Mouse (Mus musculus) intestine, embryonic 14.5 days (tissue): Measurements from ENCODE around the gene Icam1. TPM values are rescaled to one million over a fixed set of nuclear protein-coding genes. Genes with fewer than 3 reads are reported as not detected.

Experiments
- ATAC-seq: fragments of 200-750 bp; cut with Nextera tagmentation; replicated peaks from 2 replicates; pipeline ENCODE4 v1.8.0; 2017; ENCODE audit warnings: low read depth, moderate number of reproducible peaks, moderate TSS enrichment, moderate library complexity; ENCODE audit not compliant: low FRiP score, low TSS enrichment
- DNase-seq: peaks from one replicate; pipeline ENCODE4 v3.0.0-alpha.2; 2018; ENCODE audit warnings: low spot score
- H3K27ac ChIP-seq: fragments of 300-500 bp; sonication (generic); 2 replicates; pipeline ENCODE4 v1.5.1; 2014; ENCODE audit warnings: low read depth, mild to moderate bottlenecking, control low read depth
- H3K27me3 ChIP-seq: fragments of 300-500 bp; sonication (generic); replicated peaks from 2 replicates; pipeline ENCODE4 v1.6.1; 2014; ENCODE audit warnings: low read length, control low read depth; ENCODE audit not compliant: control insufficient read depth, insufficient read depth
- H3K36me3 ChIP-seq: fragments of 300-500 bp; sonication (generic); 2 replicates; pipeline ENCODE4 v1.6.1; 2014; ENCODE audit warnings: low read length, control low read depth; ENCODE audit not compliant: control insufficient read depth, insufficient read depth
- H3K4me1 ChIP-seq: fragments of 300-500 bp; sonication (generic); replicated peaks from 2 replicates; pipeline ENCODE4 v1.6.1; 2014; ENCODE audit warnings: low read length, control low read depth, mixed read lengths; ENCODE audit not compliant: control insufficient read depth, insufficient read depth
- H3K4me2 ChIP-seq: fragments of 300-500 bp; sonication (generic); 2 replicates; pipeline ENCODE4 v1.6.1; 2014; ENCODE audit warnings: low read length
- H3K4me3 ChIP-seq: fragments of 300-500 bp; sonication (generic); 2 replicates; pipeline ENCODE4 v1.5.1; 2014; ENCODE audit warnings: low read depth, low read length, control low read depth, mixed read lengths
- H3K9ac ChIP-seq: fragments of 300-500 bp; sonication (generic); 2 replicates; pipeline ENCODE4 v1.6.1; 2014; ENCODE audit warnings: mild to moderate bottlenecking, low read length
- H3K9me3 ChIP-seq: fragments of 300-500 bp; sonication (generic); 2 replicates; pipeline ENCODE4 v1.6.1; 2016; ENCODE audit warnings: low read length, control low read depth; ENCODE audit not compliant: control insufficient read depth
- WGBS: fragments of 180-500 bp; shearing (Covaris S2); extraction: QIAGEN DNeasy Blood & Tissue Kit; methylation state at CpG from one replicate; pipeline ENCODE4 v1.1.7; 2014; 5-methylcytosine and 5-hydroxymethylcytosine counted together
- polyA plus RNA-seq: library from polyadenylated mRNA; unstranded; fragments of >200 nt; fragmentation: Nextera tagmentation; extraction: Ambion mirVana; gene quantifications from 2 replicates; pipeline ENCODE4 v1.2.1, GENCODE M21; 2014

Gene Icam1
- polyA plus RNA-seq, 1 experiment from 2014 or later, result 11.4 TPM

GRCm38 (mm10) chr9:20975431-20976215 lies 40.2 kb upstream of the Icam1 start:
- Histone ChIP-seq H3K4me2 (peak overlapping the region; percentile 94), H3K4me3 (peak overlapping the region; percentile 91), H3K27me3 (no peaks in the 10 kb centered on the region), H3K9ac (peak overlapping the region; percentile 83), H3K4me1 (peaks cover 48% of the 10 kb centered on the region), H3K9me3 (no peaks in the 10 kb centered on the region), H3K27ac (peak overlapping the region; percentile 92), H3K36me3 (peaks cover 4% of the 10 kb centered on the region; the same call in 1 of the 2 replicates)
- under 1% methylated on average over 44 of the region's 45 CpGs for WGBS
- peak; percentile 74 for DNase-seq
- peak; percentile 17; the same call in 1 of the 2 replicates for ATAC-seq

DNA sequence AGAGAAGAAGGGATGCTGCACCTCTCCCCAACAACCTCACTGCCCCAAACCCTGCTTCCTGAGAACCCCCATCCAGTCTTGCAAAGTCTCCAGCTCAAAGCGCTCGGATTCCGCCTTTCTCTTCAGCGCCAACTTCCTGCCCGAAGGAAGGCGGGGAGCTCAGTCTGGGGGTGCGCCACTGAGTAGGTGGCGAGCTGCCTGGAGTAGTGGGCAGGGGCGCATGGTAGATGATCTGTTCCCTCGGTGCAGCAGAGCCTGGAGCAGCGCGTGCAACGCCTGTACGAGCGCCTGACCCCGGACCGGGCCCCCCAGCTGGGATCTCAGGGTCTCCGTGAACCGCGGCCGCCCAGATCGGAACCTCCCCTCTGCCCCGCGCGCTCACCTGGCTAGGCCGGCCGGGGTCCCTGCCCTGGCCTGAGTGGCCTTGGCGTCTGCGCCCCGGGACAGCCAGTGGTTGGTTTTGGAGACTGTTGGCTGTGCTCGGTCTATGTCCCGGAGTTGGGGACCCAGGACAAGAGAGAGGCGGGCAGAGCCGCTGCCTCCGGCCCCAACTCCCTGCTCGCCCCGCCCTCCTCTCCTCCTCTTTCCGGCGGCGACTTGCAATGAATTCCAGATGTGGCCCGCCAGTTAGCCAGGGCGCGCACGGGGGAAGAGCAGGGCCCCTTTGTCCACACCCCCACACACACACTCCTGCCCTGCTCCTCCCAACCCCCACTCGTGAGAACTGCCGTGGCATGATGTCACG lies 39.4 kb upstream of the Icam1 start, which contains the start of gene S1pr2:
TSS of gene S1pr2 (minus strand) at position 566 of the 745 bp plus-strand sequence.
- no peaks in the 10 kb centered on the region for H3K9me3 ChIP-seq
- peak within 1 kb of the TSS; percentile 92 for H3K27ac ChIP-seq
- H3K4me1 ChIP-seq, result peaks cover 45% of the 10 kb centered on the region
- peak within 1 kb of the TSS; percentile 91 for H3K4me3 ChIP-seq
- H3K9ac ChIP-seq, result peak within 1 kb of the TSS; percentile 83
- peak; percentile 69 for ATAC-seq
- H3K4me2 ChIP-seq, result peak within 1 kb of the TSS; percentile 94
- DNase-seq, result peak; percentile 95
- H3K27me3 ChIP-seq, result no peaks in the 10 kb centered on the region
- no peaks in the 10 kb centered on the region for H3K36me3 ChIP-seq
- under 1% methylated on average over 47 of the region's 47 CpGs for WGBS

DNA sequence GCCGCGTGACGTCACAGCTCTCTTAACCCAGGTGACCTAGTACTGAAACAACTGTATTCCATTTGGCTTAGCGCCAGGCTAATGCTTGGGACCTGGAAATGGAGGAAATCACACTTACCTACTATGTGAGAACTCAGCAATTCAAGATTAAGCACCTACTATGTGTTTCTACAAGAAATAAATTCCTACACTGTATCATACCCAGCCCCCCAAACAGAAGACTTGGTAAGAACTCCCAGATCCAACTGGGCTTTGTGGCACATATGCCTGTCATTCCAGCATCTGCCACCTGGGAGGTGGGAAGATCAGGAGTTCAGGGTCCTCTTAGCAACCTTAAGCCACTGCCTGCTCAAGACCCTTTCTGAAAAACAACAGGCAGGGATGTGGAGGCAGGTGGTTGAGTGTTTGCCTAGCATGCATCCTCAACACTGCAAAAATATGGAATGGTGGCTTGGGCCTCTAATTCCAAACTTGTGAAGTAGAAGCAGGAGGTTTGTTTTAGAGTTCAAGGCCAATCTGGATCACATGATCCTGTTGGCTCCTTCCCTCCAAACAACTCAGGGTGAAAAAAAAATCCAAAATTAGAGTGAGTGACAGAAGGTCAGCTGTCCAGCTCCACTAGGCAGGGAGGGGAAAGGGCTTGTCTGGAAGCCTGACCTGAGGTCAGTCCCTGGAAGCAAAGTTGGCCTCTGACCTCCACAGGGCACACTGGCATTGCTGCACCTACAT lies 38.7 kb upstream of the Icam1 start:
- peak overlapping the region; percentile 83; the same call in 1 of the 2 replicates for H3K9ac ChIP-seq
- H3K4me3 ChIP-seq, result peak overlapping the region; percentile 91
- H3K4me2 ChIP-seq, result peak overlapping the region; percentile 94
- no peaks in the 10 kb centered on the region for H3K36me3 ChIP-seq
- DNase-seq, result no peak
- no peaks in the 10 kb centered on the region for H3K27me3 ChIP-seq
- no peaks in the 10 kb centered on the region for H3K9me3 ChIP-seq
- H3K4me1 ChIP-seq, result peaks cover 39% of the 10 kb centered on the region
- H3K27ac ChIP-seq, result peak overlapping the region; percentile 92
- 3% methylated on average over 4 of the region's 4 CpGs for WGBS
- 0 out of 2 replicates have a peak, but pooled peaks have one; percentile 2 for ATAC-seq

- H3K4me2 ChIP-seq, result no peak overlapping the region
- H3K36me3 ChIP-seq, result no peaks in the 10 kb centered on the region
- H3K27me3 ChIP-seq, result no peaks in the 10 kb centered on the region
- WGBS, result 60% methylated on average over 10 of the region's 10 CpGs
- peaks cover 29% of the 10 kb centered on the region for H3K4me1 ChIP-seq
- no peak overlapping the region for H3K9ac ChIP-seq
- ATAC-seq (no peak), DNase-seq (no peak)
- no peaks in the 10 kb centered on the region for H3K9me3 ChIP-seq
- H3K27ac ChIP-seq, result peak overlapping the region; percentile 0; the same call in 1 of the 2 replicates
- H3K4me3 ChIP-seq, result no peak overlapping the region
Observed at GRCm38 (mm10) chr9:20978409-20979095, 37.2 kb upstream of the Icam1 start.

DNA sequence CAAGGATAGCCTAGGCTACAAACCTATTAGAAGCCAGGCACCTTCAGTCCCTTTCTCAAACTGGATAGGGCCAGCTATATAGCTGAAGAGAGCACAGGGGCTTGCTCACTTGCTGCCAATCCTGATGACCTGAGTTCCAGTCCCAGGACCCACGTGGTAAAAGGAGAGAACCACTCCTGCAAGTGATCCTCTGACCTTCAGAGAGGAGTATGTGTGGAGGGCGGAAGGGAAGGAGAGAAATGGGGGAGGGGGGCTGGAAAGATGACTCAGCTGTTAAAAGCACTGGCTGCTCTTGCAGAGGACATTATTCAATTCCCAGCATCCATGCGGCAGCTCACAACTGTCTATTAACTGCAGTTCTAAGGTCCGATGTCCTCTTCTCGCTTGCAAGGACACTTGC lies 36.6 kb upstream of the Icam1 start:
- Histone ChIP-seq H3K9ac (no peak overlapping the region), H3K4me3 (no peak overlapping the region), H3K9me3 (no peaks in the 10 kb centered on the region), H3K4me2 (no peak overlapping the region), H3K36me3 (no peaks in the 10 kb centered on the region), H3K4me1 (peaks cover 23% of the 10 kb centered on the region), H3K27me3 (no peaks in the 10 kb centered on the region), H3K27ac (0 out of 2 replicates have a peak overlapping the region, but pooled peaks have one; percentile 0)
- no peak for ATAC-seq
- 54% methylated on average over 5 of the region's 5 CpGs for WGBS
- no peak for DNase-seq

GRCm38 (mm10) chr9:20979769-20980168 lies 36.0 kb upstream of the Icam1 start:
- WGBS, result 79% methylated on average over 7 of the region's 7 CpGs
- H3K4me2 ChIP-seq, result no peak overlapping the region

DNA sequence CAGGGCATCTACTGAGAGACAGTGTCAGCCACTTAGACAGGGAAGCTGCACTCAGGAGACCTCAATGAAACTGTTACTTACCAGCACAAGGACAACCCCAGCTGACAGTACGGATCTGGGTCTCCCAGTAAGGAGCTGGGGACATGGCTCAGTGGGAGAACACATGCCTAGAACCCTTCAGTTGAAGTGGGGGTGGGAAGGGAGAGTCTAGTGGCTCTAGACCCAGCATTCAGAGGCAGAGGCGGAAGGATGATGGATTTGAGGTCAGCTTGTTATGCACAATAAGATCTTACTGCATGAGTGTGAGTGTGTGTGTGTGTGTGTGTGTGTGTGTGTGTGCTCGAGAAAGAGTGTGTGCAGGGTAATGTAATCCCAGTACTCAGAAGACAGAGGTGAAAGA lies 33.6 kb upstream of the Icam1 start:
- Histone ChIP-seq H3K27me3 (no peaks in the 10 kb centered on the region), H3K4me3 (no peak overlapping the region), H3K36me3 (no peaks in the 10 kb centered on the region), H3K9ac (no peak overlapping the region), H3K27ac (no peak overlapping the region), H3K4me1 (peaks cover 18% of the 10 kb centered on the region), H3K9me3 (no peaks in the 10 kb centered on the region), H3K4me2 (no peak overlapping the region)
- no peak for ATAC-seq
- WGBS, result 65% methylated on average over 3 of the region's 3 CpGs
- no peak for DNase-seq

More at GRCm38 (mm10) chr9:20979769-20980168, 36.0 kb upstream of the Icam1 start:
- H3K36me3 ChIP-seq, result no peaks in the 10 kb centered on the region
- no peak for DNase-seq
- H3K9ac ChIP-seq, result no peak overlapping the region
- H3K9me3 ChIP-seq, result no peaks in the 10 kb centered on the region
- no peak overlapping the region for H3K27ac ChIP-seq
- peaks cover 18% of the 10 kb centered on the region for H3K4me1 ChIP-seq
- H3K27me3 ChIP-seq, result no peaks in the 10 kb centered on the region
- no peak overlapping the region for H3K4me3 ChIP-seq
- no peak for ATAC-seq

GRCm38 (mm10) chr9:20983169-20983568 lies 32.6 kb upstream of the Icam1 start:
- Histone ChIP-seq H3K9me3 (no peaks in the 10 kb centered on the region), H3K9ac (no peak overlapping the region), H3K4me1 (peaks cover 25% of the 10 kb centered on the region), H3K36me3 (no peaks in the 10 kb centered on the region), H3K27me3 (no peaks in the 10 kb centered on the region), H3K4me2 (no peak overlapping the region), H3K27ac (no peak overlapping the region), H3K4me3 (no peak overlapping the region)
- ATAC-seq (no peak), DNase-seq (no peak)
- 45% methylated on average over 5 of the region's 5 CpGs for WGBS
